Mouse (Mus musculus): Measurements from ENCODE around the gene Exoc3l.

Gene Exoc3l

GRCm38 (mm10) chr8:105268342-105269074, 27.4 kb downstream of the Exoc3l start:
- DNase-seq (ENCODE audit: low spot score) = no peak

GRCm38 (mm10) chr8:105266775-105267174, 29.1 kb downstream of the Exoc3l start:
- no peak for DNase-seq (ENCODE audit: low spot score)

- DNase-seq (ENCODE audit: low spot score) = no peak
Observed at GRCm38 (mm10) chr8:105265128-105265527, 30.8 kb downstream of the Exoc3l start.

- peak; percentile 74 for DNase-seq (ENCODE audit: low spot score)
Observed at GRCm38 (mm10) chr8:105264024-105264982, 31.6 kb downstream of the Exoc3l start, which contains the start of the genes Tradd and Fbxl8. Gene Tradd, minus strand, starts transcription at chr8:105264609. Gene Fbxl8, plus strand, starts transcription at chr8:105264648.

- peak; percentile 30 for DNase-seq (ENCODE audit: low spot score)
Observed at GRCm38 (mm10) chr8:105263244-105263912, 32.5 kb downstream of the Exoc3l start.

- DNase-seq (ENCODE audit: low spot score) = peak; percentile 38
Observed at GRCm38 (mm10) chr8:105261326-105261980, 34.4 kb downstream of the Exoc3l start.

GRCm38 (mm10) chr8:105260371-105261099, 35.4 kb downstream of the Exoc3l start:
- DNase-seq (ENCODE audit: low spot score) = peak; percentile 37

GRCm38 (mm10) chr8:105259721-105260320, 36.1 kb downstream of the Exoc3l start:
- DNase-seq (ENCODE audit: low spot score) = peak; percentile 93

GRCm38 (mm10) chr8:105258911-105259720, 36.8 kb downstream of the Exoc3l start:
- peak; percentile 55 for DNase-seq (ENCODE audit: low spot score)

GRCm38 (mm10) chr8:105257318-105258114, 38.4 kb downstream of the Exoc3l start:
- DNase-seq (ENCODE audit: low spot score) = peak; percentile 30

- peak; percentile 83 for DNase-seq (ENCODE audit: low spot score)
Observed at GRCm38 (mm10) chr8:105254966-105255350, 40.9 kb downstream of the Exoc3l start, which contains the start of gene B3gnt9. Gene B3gnt9, minus strand, starts transcription at chr8:105255153.

GRCm38 (mm10) chr8:105254152-105254965, 41.5 kb downstream of the Exoc3l start:
- DNase-seq (ENCODE audit: low spot score) = peak; percentile 97

GRCm38 (mm10) chr8:105253766-105254151, 42.1 kb downstream of the Exoc3l start:
- no peak for DNase-seq (ENCODE audit: low spot score)

GRCm38 (mm10) chr8:105252680-105253537, 43.0 kb downstream of the Exoc3l start:
- DNase-seq (ENCODE audit: low spot score) = no peak

- no peak for DNase-seq (ENCODE audit: low spot score)
Observed at GRCm38 (mm10) chr8:105251954-105252353, 43.9 kb downstream of the Exoc3l start.

GRCm38 (mm10) chr8:105241016-105241415, 54.9 kb downstream of the Exoc3l start:
- no peak for DNase-seq (ENCODE audit: low spot score)
